Mouse (Mus musculus) testis, adult 2 months (tissue): ENCODE results near the gene Speer4c.
"Not testable (repeated sequence)": the region's sequence is repeated elsewhere in the genome, so short reads cannot be mapped to it uniquely, and the experiment has no call there.

Experiments
- CTCF ChIP-seq: fragments of 200-500 bp; IDR thresholded peaks from 2 replicates; pipeline ENCODE4 v1.5.1; 2012; ENCODE audit warnings: low read depth, mild to moderate bottlenecking, inconsistent platforms, low read length, moderate library complexity; ENCODE audit not compliant: control insufficient read depth, insufficient read depth, insufficient replicate concordance
- POLR2A ChIP-seq: fragments of 200-500 bp; IDR thresholded peaks from 2 replicates; pipeline ENCODE4 v1.6.1; 2012; ENCODE audit warnings: low read depth, mild to moderate bottlenecking, inconsistent platforms, low read length, moderate library complexity; ENCODE audit not compliant: control insufficient read depth

- TF ChIP-seq CTCF, POLR2A: not testable (repeated sequence)
These were observed 35.2 kb downstream of the Speer4c start for GRCm38 (mm10) chr5:15678907-15679306.
